Mouse (Mus musculus) layer of hippocampus, adult 9-10 months (tissue): ENCODE measurements around the gene Olfr222.

Experiments
- DNase-seq: peaks from one replicate; pipeline ENCODE4 v3.0.0; 2022; ENCODE audit warnings: low spot score

Olfr222 gene

GRCm38 (mm10) chr11:59541324-59541723 is 34.7 kb downstream of the Olfr222 start, which contains the start of gene Nlrp3:
Gene Nlrp3, plus strand, starts transcription at chr11:59541568.
- no peak for DNase-seq

- DNase-seq, result no peak
Measured at GRCm38 (mm10) chr11:59540123-59540522, 35.9 kb downstream of the Olfr222 start.

- DNase-seq, result no peak
Measured at GRCm38 (mm10) chr11:59538387-59538786, 37.6 kb downstream of the Olfr222 start.

GRCm38 (mm10) chr11:59537218-59538130 is 38.6 kb downstream of the Olfr222 start:
- DNase-seq, result no peak

GRCm38 (mm10) chr11:59531562-59531961 is 44.5 kb downstream of the Olfr222 start:
- DNase-seq, result no peak

GRCm38 (mm10) chr11:59530870-59531535 is 45.0 kb downstream of the Olfr222 start:
- no peak for DNase-seq

GRCm38 (mm10) chr11:59530221-59530620 is 45.8 kb downstream of the Olfr222 start:
- DNase-seq, result no peak

- DNase-seq, result no peak
Measured at GRCm38 (mm10) chr11:59526472-59527080, 49.5 kb downstream of the Olfr222 start, which contains the start of gene Zkscan17. Gene Zkscan17, minus strand, starts transcription at chr11:59526751.

- DNase-seq, result peak; percentile 80
Measured at GRCm38 (mm10) chr11:59525237-59525636, 50.8 kb downstream of the Olfr222 start.

- DNase-seq, result no peak
Measured at GRCm38 (mm10) chr11:59524150-59524549, 51.9 kb downstream of the Olfr222 start.
